Mouse (Mus musculus) embryonic facial prominence, embryonic 11.5 days (tissue): ENCODE results near the gene 1700020A23Rik. TPM values are rescaled to one million over a fixed set of nuclear protein-coding genes. Genes with fewer than 3 reads are reported as not detected.

Source experiments
- ATAC-seq: fragments of 200-750 bp; cut with Nextera tagmentation; replicated peaks from 2 replicates; pipeline ENCODE4 v1.8.0; 2017; ENCODE audit warnings: low read depth; ENCODE audit not compliant: insufficient number of reproducible peaks, low FRiP score, low TSS enrichment
- DNase-seq: peaks from one replicate; pipeline ENCODE4 v3.0.0-alpha.2; 2015; ENCODE audit warnings: low spot score
- H3K27ac ChIP-seq: fragments of 300-500 bp; sonication (generic); replicated peaks from 2 replicates; pipeline ENCODE4 v1.5.1; 2014; ENCODE audit warnings: mild to moderate bottlenecking, low read depth, low read length, control low read depth
- H3K27me3 ChIP-seq: fragments of 300-500 bp; sonication (generic); 2 replicates; pipeline ENCODE4 v1.6.1; 2014; ENCODE audit warnings: mild to moderate bottlenecking, low read length, moderate library complexity, mixed read lengths; ENCODE audit not compliant: control insufficient read depth, insufficient read depth
- H3K36me3 ChIP-seq: fragments of 300-500 bp; sonication (generic); replicated peaks from 2 replicates; pipeline ENCODE4 v1.6.1; 2014; ENCODE audit warnings: low read depth, mild to moderate bottlenecking, low read length, moderate library complexity, mixed read lengths; ENCODE audit not compliant: control insufficient read depth, insufficient read depth
- H3K4me1 ChIP-seq: fragments of 300-500 bp; sonication (generic); 2 replicates; pipeline ENCODE4 v1.6.1; 2014; ENCODE audit warnings: low read length, mixed read lengths; ENCODE audit not compliant: control insufficient read depth, insufficient read depth
- H3K4me2 ChIP-seq: fragments of 300-500 bp; sonication (generic); 2 replicates; pipeline ENCODE4 v1.6.1; 2014; ENCODE audit warnings: low read depth, mild to moderate bottlenecking, control low read depth, low read length, moderate library complexity
- H3K4me3 ChIP-seq: fragments of 300-500 bp; sonication (generic); 2 replicates; pipeline ENCODE4 v1.5.1; 2014; ENCODE audit warnings: low read depth, low read length, control low read depth
- H3K9ac ChIP-seq: fragments of 300-500 bp; sonication (generic); replicated peaks from 2 replicates; pipeline ENCODE4 v1.6.1; 2014; ENCODE audit warnings: mild to moderate bottlenecking, control low read depth, low read length
- H3K9me3 ChIP-seq: fragments of 300-500 bp; sonication (generic); replicated peaks from 2 replicates; pipeline ENCODE4 v1.6.1; 2016; ENCODE audit warnings: mild to moderate bottlenecking, low read length, inconsistent platforms, mixed read lengths; ENCODE audit not compliant: control insufficient read depth
- WGBS: fragments of 180-500 bp; shearing (Covaris S2); extraction: QIAGEN DNeasy Blood & Tissue Kit; methylation state at CpG from one replicate; pipeline ENCODE4 v1.1.7; 2014; 5-methylcytosine and 5-hydroxymethylcytosine counted together
- polyA plus RNA-seq: library from polyadenylated mRNA; unstranded; fragments of >200 nt; fragmentation: Nextera tagmentation; extraction: Ambion mirVana; gene quantifications from 2 replicates; pipeline ENCODE4 v1.2.1, GENCODE M21; 2014

Gene 1700020A23Rik
- polyA plus RNA-seq, 1 experiment from 2014 or later = not detected

GRCm38 (mm10) chr2:130449794-130450433 is 44.9 kb downstream of the 1700020A23Rik start, which contains the start of gene Ptpra:
Gene Ptpra, plus strand, starts transcription at chr2:130450278.
- peak within 1 kb of the TSS; percentile 92 for H3K4me3 ChIP-seq
- ATAC-seq (peak; percentile 94), DNase-seq (peak; percentile 93)
- WGBS = under 1% methylated on average over 46 of the region's 50 CpGs
- H3K4me2 ChIP-seq = peak within 1 kb of the TSS; percentile 86
- H3K27ac ChIP-seq = peak within 1 kb of the TSS; percentile 62; the same call in 1 of the 2 replicates
- no peaks in the 10 kb centered on the region for H3K4me1 ChIP-seq
- peak within 1 kb of the TSS; percentile 83 for H3K9ac ChIP-seq
- H3K27me3 ChIP-seq = no peaks in the 10 kb centered on the region
- H3K9me3 ChIP-seq = no peaks in the 10 kb centered on the region
- no peaks in the 10 kb centered on the region for H3K36me3 ChIP-seq

DNA sequence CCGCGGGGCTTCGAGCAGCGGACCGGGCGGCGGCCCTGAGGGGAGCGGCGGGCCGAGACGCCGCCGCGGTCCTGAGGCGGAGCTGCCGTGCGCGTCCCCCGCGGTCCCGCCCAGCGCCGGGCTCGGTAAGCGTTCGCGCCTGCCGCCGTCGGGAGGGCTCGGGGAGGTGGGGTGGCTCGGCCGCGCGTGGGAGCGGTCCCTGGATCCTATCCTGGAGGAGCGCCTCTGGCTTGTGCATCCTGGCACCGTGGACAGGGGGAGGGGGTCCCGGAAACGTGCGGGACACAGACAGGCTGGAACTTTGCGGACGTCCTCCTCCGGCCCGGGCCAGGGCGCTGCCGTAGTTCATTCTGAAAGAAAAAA is 45.4 kb downstream of the 1700020A23Rik start:
- peak overlapping the region; percentile 62; the same call in 1 of the 2 replicates for H3K27ac ChIP-seq
- peak; percentile 76 for ATAC-seq
- no peaks in the 10 kb centered on the region for H3K4me1 ChIP-seq
- H3K36me3 ChIP-seq = no peaks in the 10 kb centered on the region
- peak overlapping the region; percentile 92 for H3K4me3 ChIP-seq
- DNase-seq = peak; percentile 59
- H3K4me2 ChIP-seq = peak overlapping the region; percentile 86
- H3K9me3 ChIP-seq = no peaks in the 10 kb centered on the region
- 2% methylated on average over 43 of the region's 47 CpGs for WGBS
- H3K9ac ChIP-seq = peak overlapping the region; percentile 83
- no peaks in the 10 kb centered on the region for H3K27me3 ChIP-seq

DNA sequence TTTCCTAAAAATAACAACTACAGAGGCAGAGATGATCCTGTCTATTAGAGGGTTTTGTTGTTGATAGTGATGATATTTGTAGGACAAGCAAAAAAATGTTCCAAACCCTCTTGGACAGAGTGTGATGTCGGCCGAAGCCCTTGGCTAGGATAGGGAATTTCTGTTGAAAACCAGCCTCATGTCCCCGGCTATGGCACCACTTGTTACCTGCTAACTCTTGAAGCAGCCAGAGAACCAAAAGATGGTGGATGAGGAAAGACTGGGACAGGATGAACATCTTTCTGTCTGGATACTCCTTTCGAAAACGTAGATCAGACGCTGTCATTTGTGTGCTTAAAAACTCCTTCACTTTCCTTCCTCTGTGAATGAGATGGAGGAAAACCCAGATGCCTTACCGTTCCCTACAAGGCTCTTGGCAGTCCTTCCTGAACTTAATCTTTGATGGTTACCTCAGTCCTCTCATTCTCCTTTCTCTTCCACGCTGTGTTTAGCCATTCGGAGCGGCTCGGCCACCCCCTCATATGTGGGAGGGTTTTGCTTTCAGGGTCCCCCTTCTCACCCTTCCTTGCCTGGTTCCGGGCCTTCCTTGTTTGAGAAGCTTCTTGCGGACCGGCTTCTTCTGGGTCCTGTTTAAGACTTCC is 46.1 kb downstream of the 1700020A23Rik start:
- 80% methylated on average over 14 of the region's 14 CpGs for WGBS
- Histone ChIP-seq H3K4me1 (no peaks in the 10 kb centered on the region), H3K4me2 (peak overlapping the region; percentile 86), H3K27me3 (no peaks in the 10 kb centered on the region), H3K9ac (peak overlapping the region; percentile 83), H3K9me3 (no peaks in the 10 kb centered on the region), H3K36me3 (no peaks in the 10 kb centered on the region), H3K4me3 (peak overlapping the region; percentile 92), H3K27ac (no peak overlapping the region)
- no peak for DNase-seq
- no peak for ATAC-seq

- no peak for ATAC-seq
- no peak for DNase-seq
- 66% methylated on average over 3 of the region's 3 CpGs for WGBS
- no peak overlapping the region for H3K4me3 ChIP-seq
- no peak overlapping the region for H3K4me2 ChIP-seq
- no peaks in the 10 kb centered on the region for H3K4me1 ChIP-seq
- H3K9ac ChIP-seq = no peak overlapping the region
- H3K9me3 ChIP-seq = no peaks in the 10 kb centered on the region
- no peak overlapping the region for H3K27ac ChIP-seq
- H3K36me3 ChIP-seq = no peaks in the 10 kb centered on the region
- H3K27me3 ChIP-seq = no peaks in the 10 kb centered on the region
Measured at GRCm38 (mm10) chr2:130451727-130452090, 46.6 kb downstream of the 1700020A23Rik start.

DNA sequence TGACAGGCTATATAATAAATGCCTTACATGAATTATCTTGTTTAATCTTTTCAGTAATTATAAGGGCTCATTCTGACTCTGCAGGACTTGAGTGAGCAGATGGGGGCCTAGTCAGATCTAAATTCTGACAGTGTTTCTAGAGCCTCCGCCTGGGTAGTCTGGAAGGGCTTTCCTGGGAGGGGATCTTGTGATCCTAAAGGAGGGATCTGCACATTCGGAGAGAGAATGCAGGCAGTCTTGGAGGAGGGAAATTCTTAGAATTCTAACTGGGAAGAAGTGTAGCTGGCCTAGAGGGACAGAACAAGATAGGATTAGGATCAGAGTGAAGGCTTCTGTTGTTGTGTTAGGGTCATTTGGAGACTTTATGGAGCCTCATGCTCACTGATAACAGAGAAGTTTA is 47.2 kb downstream of the 1700020A23Rik start:
- H3K4me3 ChIP-seq = no peak overlapping the region
- H3K4me1 ChIP-seq = no peaks in the 10 kb centered on the region
- no peak overlapping the region for H3K27ac ChIP-seq
- WGBS = 66% methylated on average over 2 of the region's 2 CpGs
- H3K9me3 ChIP-seq = no peaks in the 10 kb centered on the region
- DNase-seq (no peak), ATAC-seq (no peak)
- H3K27me3 ChIP-seq = no peaks in the 10 kb centered on the region
- no peak overlapping the region for H3K4me2 ChIP-seq
- H3K9ac ChIP-seq = no peak overlapping the region
- H3K36me3 ChIP-seq = no peaks in the 10 kb centered on the region

GRCm38 (mm10) chr2:130453421-130453820 is 48.4 kb downstream of the 1700020A23Rik start:
- ATAC-seq = no peak
- no peak overlapping the region for H3K9ac ChIP-seq
- 82% methylated on average over 6 of the region's 6 CpGs for WGBS

DNA sequence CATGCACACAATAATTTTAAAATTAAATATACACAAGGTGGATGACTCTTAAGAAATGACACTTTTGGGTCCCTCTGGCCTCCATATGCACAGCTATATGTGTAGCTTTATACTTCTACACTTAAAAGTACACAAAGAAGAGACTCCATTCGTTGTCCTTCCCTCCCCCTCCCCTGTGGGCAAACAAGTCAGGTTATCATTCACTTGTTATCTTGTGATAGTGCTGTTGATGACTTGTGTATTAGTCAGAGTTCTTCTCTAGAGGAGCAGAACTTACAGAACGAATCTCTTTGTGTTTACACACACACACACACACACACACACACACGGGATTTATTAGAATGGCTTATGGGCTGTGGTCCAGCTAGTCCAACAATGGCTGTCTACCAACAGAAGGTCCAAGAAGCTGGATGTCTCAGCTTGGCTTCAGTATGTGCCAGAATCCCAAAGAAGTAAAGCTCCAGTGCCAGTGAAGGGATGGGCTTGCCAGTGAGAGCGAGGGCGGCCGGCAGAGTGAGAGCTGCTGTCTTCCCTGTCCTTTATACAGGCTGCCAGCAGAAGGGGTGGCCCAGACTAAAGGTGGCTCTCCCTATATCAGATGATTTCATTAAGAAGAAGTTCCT is 49.8 kb downstream of the 1700020A23Rik start:
- H3K4me3 ChIP-seq = no peak overlapping the region
- no peaks in the 10 kb centered on the region for H3K9me3 ChIP-seq
- no peaks in the 10 kb centered on the region for H3K4me1 ChIP-seq
- no peak for DNase-seq
- H3K9ac ChIP-seq = no peak overlapping the region
- ATAC-seq = no peak
- no peaks in the 10 kb centered on the region for H3K36me3 ChIP-seq
- no peak overlapping the region for H3K27ac ChIP-seq
- no peaks in the 10 kb centered on the region for H3K27me3 ChIP-seq
- 86% methylated on average over 6 of the region's 6 CpGs for WGBS
- H3K4me2 ChIP-seq = no peak overlapping the region

More at GRCm38 (mm10) chr2:130453421-130453820, 48.4 kb downstream of the 1700020A23Rik start:
- Histone ChIP-seq H3K9me3 (no peaks in the 10 kb centered on the region), H3K4me3 (no peak overlapping the region), H3K27ac (no peak overlapping the region), H3K36me3 (no peaks in the 10 kb centered on the region), H3K4me1 (no peaks in the 10 kb centered on the region), H3K4me2 (no peak overlapping the region), H3K27me3 (no peaks in the 10 kb centered on the region)
- DNase-seq = no peak
